Mouse (Mus musculus) T-cell, adult 2 months (primary cell): ENCODE results near the gene Igf2r.
A peak's percentile ranks its signal among the peaks of the same experiment; 100 is the strongest.

ENCODE experiments used
- DNase-seq: peaks from one replicate; pipeline ENCODE4 v3.0.0; 2022; ENCODE audit warnings: low spot score

The Igf2r gene

GRCm38 (mm10) chr17:12769380-12769921 lies at the start of gene Igf2r:
TSS of gene Igf2r (minus strand) at chr17:12769664.
- DNase-seq = peak; percentile 87

- no peak for DNase-seq
These were observed 46.4 kb upstream of the Igf2r start for GRCm38 (mm10) chr17:12815885-12816284.

GRCm38 (mm10) chr17:12814502-12814901 lies 45.0 kb upstream of the Igf2r start:
- DNase-seq = no peak

- no peak for DNase-seq
These were observed 41.5 kb upstream of the Igf2r start for GRCm38 (mm10) chr17:12810973-12811303.

GRCm38 (mm10) chr17:12810103-12810972 lies 40.9 kb upstream of the Igf2r start:
- peak; percentile 59 for DNase-seq

GRCm38 (mm10) chr17:12808851-12809250 lies 39.4 kb upstream of the Igf2r start:
- DNase-seq = no peak

- no peak for DNase-seq
These were observed 35.4 kb upstream of the Igf2r start for GRCm38 (mm10) chr17:12804584-12805445.

- no peak for DNase-seq
These were observed 32.5 kb upstream of the Igf2r start for GRCm38 (mm10) chr17:12801861-12802540.

GRCm38 (mm10) chr17:12799368-12800275 lies 30.2 kb upstream of the Igf2r start:
- DNase-seq = no peak

GRCm38 (mm10) chr17:12798571-12798970 lies 29.1 kb upstream of the Igf2r start:
- DNase-seq = no peak

GRCm38 (mm10) chr17:12797427-12798029 lies 28.1 kb upstream of the Igf2r start:
- DNase-seq = no peak

GRCm38 (mm10) chr17:12796633-12797032 lies 27.2 kb upstream of the Igf2r start:
- no peak for DNase-seq

GRCm38 (mm10) chr17:12793660-12794406 lies 24.4 kb upstream of the Igf2r start:
- DNase-seq = no peak

GRCm38 (mm10) chr17:12792422-12793206 lies 23.1 kb upstream of the Igf2r start:
- DNase-seq = no peak

GRCm38 (mm10) chr17:12791420-12791819 lies 22.0 kb upstream of the Igf2r start:
- DNase-seq = no peak

GRCm38 (mm10) chr17:12791079-12791406 lies 21.6 kb upstream of the Igf2r start:
- DNase-seq = no peak

GRCm38 (mm10) chr17:12790353-12791078 lies 21.1 kb upstream of the Igf2r start:
- no peak for DNase-seq
